Comparison of ENCODE assay signal across 25 mouse cellular contexts in the genomic region with DNA sequence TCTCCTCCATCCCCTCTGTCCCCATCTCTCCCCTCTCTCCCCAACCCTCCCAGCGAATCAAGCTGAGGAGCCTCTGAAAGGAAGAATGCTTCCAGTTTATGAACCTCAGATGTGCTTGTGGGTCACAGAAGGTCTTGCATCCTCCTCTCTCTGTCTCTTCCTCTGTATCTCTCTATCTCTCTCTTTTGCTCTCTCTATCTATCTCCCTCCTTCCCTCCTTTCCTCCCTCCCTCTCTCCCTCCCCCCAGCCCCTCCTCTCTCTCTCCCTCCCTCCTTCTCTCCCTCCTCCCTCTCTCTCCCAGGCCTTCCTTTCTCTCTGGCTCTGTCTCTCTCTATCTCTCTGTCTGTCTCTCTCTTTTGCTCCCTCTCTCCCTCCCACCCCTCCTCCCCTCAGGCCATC. TPM values are rescaled to one million over a fixed set of nuclear protein-coding genes. Genes with fewer than 3 reads are reported as not detected.
A peak's percentile ranks its signal among the peaks of the same experiment; 100 is the strongest.
DNase-seq lines count a peak whose midpoint lies in the region; ATAC-seq and TF ChIP-seq lines count a peak whose summit lies in the region.
"Had no signal": no experiment of that assay in that cellular context is flagged by ENCODE, and none has a peak within 500 bp of the region (broad histone marks: within the 10 kb centered on the region; RNA-seq: fewer than 3 reads in every experiment).

No protein-coding gene starts in this region.

- TF ChIP-seq EP300 in liver, embryonic 14.5 days (IDR thresholded peaks at IDR 0.05; ENCODE audit: low read depth) = no peak

- H3K4me2 ChIP-seq in hindbrain, embryonic 12.5 days (replicated peaks) = no peak overlapping the region
- no peak overlapping the region for H3K4me2 ChIP-seq in hindbrain, embryonic 16.5 days (ENCODE audit: low read length)
- peak overlapping the region; percentile 59 for H3K4me2 ChIP-seq in liver, embryonic 14.5 days (ENCODE audit: low read depth)
- H3K4me2 ChIP-seq: embryonic facial prominence, embryonic 12.5 days had no signal

- WGBS in hindbrain, embryonic 12.5 days = 38% methylated on average over 1 of the region's 1 CpGs
- WGBS in hindbrain, embryonic 16.5 days = 45% methylated on average over 1 of the region's 1 CpGs
- WGBS in liver, embryonic 14.5 days (ENCODE audit: insufficient replicate concordance) = 45% methylated on average over 1 of the region's 1 CpGs

- no peak for TF ChIP-seq CTCF in liver, embryonic 14.5 days (IDR thresholded peaks at IDR 0.05; ENCODE audit: low read depth)

- peak; percentile 11 for DNase-seq in Muller cell, postnatal 12 days (ENCODE audit: inconsistent ontology term)
- DNase-seq in liver, embryonic 14.5 days (ENCODE audit: low read depth in 3 of 3, low spot score in 3 of 3) = no peak
- no peak for DNase-seq in frontal cortex, postnatal 25 days (ENCODE audit: low spot score in 2 of 2)
- no peak for DNase-seq in layer of hippocampus, postnatal 25 days (ENCODE audit: extremely low spot score in 1 of 2, low spot score in 1 of 2)
- DNase-seq: adrenal gland, postnatal 10 days; cerebellum, adult 9-10 months; kidney, adult 11 months; layer of hippocampus, postnatal 36 days; thymus, postnatal 14 days had no signal

- H3K36me3 ChIP-seq in erythroblast, embryonic 14.5 days (ENCODE audit: control insufficient read depth) = no peaks in the 10 kb centered on the region
- no peaks in the 10 kb centered on the region for H3K36me3 ChIP-seq in hindbrain, embryonic 12.5 days
- H3K36me3 ChIP-seq in hindbrain, embryonic 16.5 days (ENCODE audit: control insufficient read depth, insufficient read depth, low read length) = no peaks in the 10 kb centered on the region
- no peaks in the 10 kb centered on the region for H3K36me3 ChIP-seq in liver, embryonic 14.5 days (replicated peaks; ENCODE audit: control insufficient read depth, insufficient read depth, low read depth)
- H3K36me3 ChIP-seq: embryonic facial prominence, embryonic 12.5 days had no signal

- no peak overlapping the region for H3K9ac ChIP-seq in hindbrain, embryonic 12.5 days
- no peak overlapping the region for H3K9ac ChIP-seq in hindbrain, embryonic 16.5 days (ENCODE audit: low read depth, low read length)
- peak overlapping the region; percentile 49 for H3K9ac ChIP-seq in liver, embryonic 14.5 days (replicated peaks)
- H3K9ac ChIP-seq: embryonic facial prominence, embryonic 12.5 days; forebrain, postnatal 0 days had no signal

- peaks cover 67% of the 10 kb centered on the region for H3K4me1 ChIP-seq in erythroblast, embryonic 14.5 days (ENCODE audit: control insufficient read depth)
- H3K4me1 ChIP-seq in hindbrain, embryonic 12.5 days = peaks cover 13% of the 10 kb centered on the region
- peaks cover 6% of the 10 kb centered on the region for H3K4me1 ChIP-seq in hindbrain, embryonic 16.5 days (ENCODE audit: control insufficient read depth, insufficient read depth, low read depth, low read length)
- H3K4me1 ChIP-seq in liver, embryonic 14.5 days (replicated peaks; ENCODE audit: control insufficient read depth in 2 of 2, insufficient read depth in 2 of 2, low read length in 1 of 2) = peaks cover 30 to 36% of the 10 kb centered on the region in 2 experiments

- peak overlapping the region; percentile 38 for H3K4me3 ChIP-seq in erythroblast, embryonic 14.5 days (replicated peaks)
- H3K4me3 ChIP-seq in hindbrain, embryonic 12.5 days = no peak overlapping the region
- H3K4me3 ChIP-seq in hindbrain, embryonic 16.5 days (ENCODE audit: low read length) = no peak overlapping the region
- H3K4me3 ChIP-seq in liver, embryonic 14.5 days (ENCODE audit: insufficient read depth in 1 of 2, low read depth in 2 of 2, low read length in 2 of 2) = no peak overlapping the region
- H3K4me3 ChIP-seq: embryonic facial prominence, embryonic 12.5 days had no signal

- H3K27ac ChIP-seq in hindbrain, embryonic 12.5 days = peak overlapping the region; percentile 74; the same call in 1 of the 2 replicates
- no peak overlapping the region; the same call in 1 of the 2 replicates for H3K27ac ChIP-seq in hindbrain, embryonic 16.5 days (ENCODE audit: low read depth, low read length)
- H3K27ac ChIP-seq in liver, embryonic 14.5 days = peak overlapping the region; percentile 91
- H3K27ac ChIP-seq: embryonic facial prominence, embryonic 12.5 days; macrophage had no signal

- H3K9me3 ChIP-seq in erythroblast, embryonic 14.5 days (ENCODE audit: control insufficient read depth, low read length) = peaks cover 4% of the 10 kb centered on the region
- H3K9me3 ChIP-seq in hindbrain, embryonic 12.5 days (replicated peaks) = no peaks in the 10 kb centered on the region
- no peaks in the 10 kb centered on the region for H3K9me3 ChIP-seq in hindbrain, embryonic 16.5 days (ENCODE audit: control insufficient read depth, low read length)
- H3K9me3 ChIP-seq in liver, embryonic 14.5 days (ENCODE audit: control insufficient read depth, low read length) = no peaks in the 10 kb centered on the region
- H3K9me3 ChIP-seq: embryonic facial prominence, embryonic 12.5 days had no signal

- peaks cover 21% of the 10 kb centered on the region for H3K27me3 ChIP-seq in erythroblast, embryonic 14.5 days (ENCODE audit: control insufficient read depth)
- no peaks in the 10 kb centered on the region for H3K27me3 ChIP-seq in hindbrain, embryonic 12.5 days
- H3K27me3 ChIP-seq in hindbrain, embryonic 16.5 days (replicated peaks; ENCODE audit: control insufficient read depth, insufficient read depth, low read length) = no peaks in the 10 kb centered on the region
- no peaks in the 10 kb centered on the region for H3K27me3 ChIP-seq in liver, embryonic 14.5 days (ENCODE audit: control insufficient read depth, insufficient read depth, low read length)
- H3K27me3 ChIP-seq: embryonic facial prominence, embryonic 12.5 days; Patski had no signal

- no peak for ATAC-seq in erythroblast, adult 5-6 weeks (replicated peaks; ENCODE audit: low FRiP score, poor library complexity, severe bottlenecking)
- ATAC-seq in hindbrain, embryonic 12.5 days (ENCODE audit: low FRiP score) = no peak
- no peak for ATAC-seq in hindbrain, embryonic 16.5 days
- peak; percentile 68 for ATAC-seq in liver, embryonic 14.5 days (ENCODE audit: insufficient read depth)
- ATAC-seq: forebrain, postnatal 0 days had no signal

RNA-seq across cellular contexts. Expression of a gene that starts 46.8 kb away (rescaled TPM):
- 35.0 and 48.5 TPM in 2 replicates for polyA plus RNA-seq in erythroblast, embryonic 14.5 days (2012)
- total RNA-seq in erythroblast, adult 5-6 weeks (2015; ENCODE audit: low replicate concordance) = 102 and 114 TPM in 2 replicates
- 96.2 and 117 TPM in 2 replicates for total RNA-seq in erythroblast, adult 5-6 weeks (2017; ENCODE audit: low replicate concordance)
- 31.8 and 33.1 TPM in 2 replicates for polyA plus RNA-seq in hindbrain, embryonic 12.5 days (2016; fragmentation: Nextera tagmentation; extraction: Ambion mirVana)
- polyA plus RNA-seq in hindbrain, embryonic 16.5 days (2015; fragmentation: Nextera tagmentation; extraction: Ambion mirVana) = 18.8 and 20.8 TPM in 2 replicates
- 44.5 and 61.2 TPM in 2 replicates for polyA plus RNA-seq in liver, embryonic 14.5 days (2012; rRNA removed)
- polyA plus RNA-seq in liver, embryonic 14.5 days (2014; fragmentation: Nextera tagmentation; extraction: Ambion mirVana) = 107 and 109 TPM in 2 replicates
- 10 to 100 TPM; 25.9 to 27.7 TPM for total RNA-seq in layer of hippocampus, postnatal 25 days (2021)

RNA-seq across cellular contexts. Expression of a gene that starts 50.2 kb away (rescaled TPM):
- not detected in 2 replicates for polyA plus RNA-seq in erythroblast, embryonic 14.5 days (2012)
- not detected in 2 replicates for total RNA-seq in erythroblast, adult 5-6 weeks (2015; ENCODE audit: low replicate concordance)
- 0.14 TPM in 1 of 2 replicates, not detected in the other for total RNA-seq in erythroblast, adult 5-6 weeks (2017; ENCODE audit: low replicate concordance)
- polyA plus RNA-seq in hindbrain, embryonic 12.5 days (2016; fragmentation: Nextera tagmentation; extraction: Ambion mirVana) = not detected in 2 replicates
- polyA plus RNA-seq in hindbrain, embryonic 16.5 days (2015; fragmentation: Nextera tagmentation; extraction: Ambion mirVana) = 0.11 and 0.19 TPM in 2 replicates
- polyA plus RNA-seq in liver, embryonic 14.5 days (2012; rRNA removed) = not detected in 2 replicates
- not detected in 2 replicates for polyA plus RNA-seq in liver, embryonic 14.5 days (2014; fragmentation: Nextera tagmentation; extraction: Ambion mirVana)
- under 1 TPM; 0.12 to 0.23 TPM for total RNA-seq in layer of hippocampus, postnatal 25 days (2021)
- total RNA-seq: adrenal gland, postnatal 10 days; common myeloid progenitor, adult 5-6 weeks; gastrocnemius, adult 18-20 months; layer of hippocampus, postnatal 36 days had no signal
- polyA plus RNA-seq: embryonic facial prominence, embryonic 12.5 days; gonadal fat pad, adult 2 months; heart, embryonic 16.5 days; kidney, embryonic 16.5 days; lung, embryonic 16.5 days; macrophage; neural tube, embryonic 11.5 days; Patski; small intestine, adult 2 months had no signal
